Mouse (Mus musculus) T-helper 2 cell (primary cell): ENCODE results near the gene Clk4.

Source experiments
- in situ Hi-C: fragments of 300-600 bp; cut with MboI, MseI; formaldehyde crosslinking; loops from one replicate; pipeline ENCODE4 v1.15.1; 2025; ENCODE audit warnings: high pct_unique_total_duplicates

Gene Clk4

GRCm38 (mm10) chr11:51261680-51262219 is at the start of gene Clk4:
Clk4 (plus strand) TSS chr11:51261730.
- in situ Hi-C loops, result no loop called here

DNA sequence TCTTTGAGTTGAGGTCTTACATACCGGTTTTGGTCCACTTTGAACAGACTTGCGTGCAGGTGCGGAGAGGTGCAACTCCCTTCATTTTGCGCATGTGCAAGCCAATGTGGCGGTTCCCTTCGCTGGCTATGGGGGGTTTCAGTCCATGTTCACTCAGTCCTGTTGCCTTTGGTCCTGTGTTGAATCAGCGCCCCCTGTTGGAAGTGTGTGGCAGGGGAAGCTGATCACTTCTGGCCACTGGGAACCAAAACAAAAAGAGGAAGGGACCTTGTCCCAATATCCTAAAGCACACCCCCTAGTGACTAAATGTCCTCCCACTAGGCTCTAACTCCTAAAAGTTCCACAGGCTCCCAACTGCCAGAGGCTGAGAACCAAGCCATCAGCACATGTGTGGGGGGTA is 47.5 kb upstream of the Clk4 start:
- in situ Hi-C loops, result no loop called here

DNA sequence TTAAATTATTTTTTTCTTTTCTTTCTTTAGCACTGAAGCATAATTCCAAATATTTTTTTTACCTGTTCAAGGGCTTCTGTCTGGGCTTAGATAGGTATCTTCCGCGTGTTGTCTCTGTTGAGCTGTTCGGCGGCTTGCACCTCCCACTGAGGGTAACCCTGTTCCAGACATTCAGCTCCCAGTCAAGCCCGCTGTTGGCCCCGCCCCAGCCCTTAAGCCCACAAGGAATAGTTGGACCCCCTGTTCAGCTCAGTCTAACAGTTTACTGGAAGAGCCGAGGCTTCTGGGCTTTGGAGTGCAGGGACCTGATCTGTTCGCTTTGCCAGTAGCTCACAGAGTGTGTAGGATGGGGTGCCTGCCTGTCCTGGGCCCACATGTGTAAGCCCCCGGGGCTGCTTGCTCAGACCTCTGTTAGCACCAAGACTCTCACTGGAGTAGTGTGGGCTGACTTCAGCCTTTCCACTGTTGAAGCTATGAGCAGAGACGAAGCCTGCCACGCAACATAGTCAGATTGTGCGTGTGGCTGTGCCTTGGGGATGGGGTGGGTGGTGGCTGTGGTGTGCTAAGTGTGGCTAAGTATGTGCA is 42.0 kb upstream of the Clk4 start:
- in situ Hi-C loops, result no loop called here

GRCm38 (mm10) chr11:51220308-51220707 is 41.2 kb upstream of the Clk4 start, which contains the start of gene Gm12569:
Gm12569 (plus strand) TSS chr11:51220473.
- in situ Hi-C loops, result no loop called here

DNA sequence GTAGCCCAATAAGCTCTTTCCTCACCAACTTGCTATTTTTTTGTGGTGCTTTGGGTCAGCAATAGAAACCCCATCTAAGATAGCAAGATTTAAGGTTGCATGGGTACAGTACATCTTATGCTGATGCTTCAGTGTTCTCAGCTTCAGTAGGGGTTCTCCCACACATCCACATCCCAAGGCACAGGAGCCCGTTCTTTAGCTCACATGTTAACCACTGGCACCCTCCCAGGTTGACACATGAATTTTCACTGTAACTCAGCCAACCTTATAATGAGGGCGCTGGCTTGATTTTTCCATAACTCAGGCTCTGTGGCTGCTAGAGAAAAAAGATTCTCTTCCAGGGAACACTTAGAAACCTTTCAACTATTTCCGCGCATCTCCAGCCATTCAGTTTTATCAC is 34.4 kb upstream of the Clk4 start:
- in situ Hi-C loops, result no loop called here

DNA sequence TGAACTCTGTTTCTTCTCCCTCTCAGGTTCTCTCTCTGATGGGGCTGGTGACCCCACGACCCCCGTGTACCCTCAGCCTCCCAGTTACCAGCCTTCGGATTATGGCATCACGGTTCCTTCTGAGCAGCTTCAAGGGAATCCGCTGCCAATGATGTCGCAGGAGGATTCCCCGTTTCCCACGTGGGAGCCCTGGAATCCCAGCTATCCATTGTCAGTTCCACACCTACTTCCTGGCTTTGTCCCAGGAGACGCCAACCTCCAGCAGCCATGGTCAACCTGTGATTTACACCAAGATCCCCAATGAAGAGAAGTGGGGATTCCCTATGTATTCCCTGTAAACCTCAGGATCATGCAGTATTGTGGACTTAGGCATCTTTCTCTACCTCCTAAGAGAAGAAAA is 26.9 kb upstream of the Clk4 start:
- in situ Hi-C loops, result no loop called here

GRCm38 (mm10) chr11:51242897-51243296 is 18.6 kb upstream of the Clk4 start:
- in situ Hi-C loops, result no loop called here

DNA sequence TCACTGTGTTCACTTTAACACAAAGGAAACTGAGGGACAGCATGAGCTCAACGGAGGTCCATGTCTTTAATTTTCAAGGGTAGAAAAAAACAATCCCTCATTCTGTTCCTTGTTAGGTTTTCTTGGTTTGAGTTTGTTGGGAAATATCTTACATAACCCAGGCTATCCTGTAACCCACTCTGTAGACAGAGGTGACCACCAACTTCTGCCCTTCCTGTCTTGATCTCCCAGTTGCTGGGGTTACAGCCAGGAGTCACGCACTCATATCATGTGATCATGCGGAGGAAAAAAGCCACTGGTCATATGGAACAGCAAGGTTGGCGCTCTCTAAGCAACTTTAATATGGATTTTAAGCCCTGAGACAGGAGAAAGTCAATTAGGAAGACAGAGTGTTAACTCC is 4.5 kb upstream of the Clk4 start:
- in situ Hi-C loops, result no loop called here

DNA sequence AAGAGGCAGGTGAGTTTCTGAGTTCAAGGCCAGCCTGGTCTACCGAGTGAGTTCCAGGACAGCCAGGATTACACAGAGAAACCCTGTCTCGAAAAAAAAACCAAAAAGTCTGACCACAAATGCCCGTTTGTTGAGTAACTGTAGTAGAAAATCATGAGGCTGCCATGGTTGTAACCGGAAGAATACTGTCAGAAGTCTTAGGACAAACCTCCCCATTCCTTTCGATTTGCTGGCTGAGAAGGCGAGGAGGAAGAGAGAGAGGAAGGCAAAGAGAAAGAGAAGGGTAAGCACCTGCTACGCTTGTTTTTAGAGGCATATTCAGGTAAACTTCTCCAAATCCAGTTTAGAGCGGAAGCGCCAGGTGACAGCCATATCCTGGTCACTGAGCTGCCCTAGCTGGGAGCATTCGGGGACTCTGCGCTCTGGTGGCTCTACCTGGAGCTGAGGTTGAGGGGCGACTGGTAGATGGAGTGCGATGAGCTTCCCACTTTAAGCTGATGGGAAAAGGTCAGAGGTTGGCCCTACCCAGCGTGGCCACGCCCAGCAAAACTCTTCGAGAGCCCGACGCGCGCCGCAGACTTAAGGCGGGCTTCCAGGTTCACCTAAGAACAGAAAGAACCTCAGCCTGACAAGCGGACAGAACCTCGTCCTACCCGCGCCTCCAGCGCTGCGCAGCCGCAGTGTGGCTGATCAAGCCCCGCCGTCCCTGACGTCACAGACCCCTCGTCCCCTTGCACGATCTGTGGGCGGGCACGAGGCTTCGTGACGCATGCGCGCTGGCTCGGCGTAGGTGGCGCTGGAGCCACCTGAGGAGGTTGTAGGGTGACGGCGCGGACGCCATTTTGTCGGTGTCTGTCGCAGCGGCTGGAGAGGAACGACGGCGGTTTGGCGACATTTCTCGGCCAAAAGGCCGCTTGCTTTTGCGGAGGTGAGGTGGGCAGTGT is 1.1 kb downstream of the Clk4 start, which contains the start of gene BC049762:
Gene BC049762 (minus strand): TSS at position 705 of the 944 bp plus-strand sequence.
- in situ Hi-C loops, result no loop called here

GRCm38 (mm10) chr11:51263286-51263831 is 1.8 kb downstream of the Clk4 start:
- in situ Hi-C loops, result no loop called here

GRCm38 (mm10) chr11:51264352-51264751 is 2.8 kb downstream of the Clk4 start:
- in situ Hi-C loops, result no loop called here

DNA sequence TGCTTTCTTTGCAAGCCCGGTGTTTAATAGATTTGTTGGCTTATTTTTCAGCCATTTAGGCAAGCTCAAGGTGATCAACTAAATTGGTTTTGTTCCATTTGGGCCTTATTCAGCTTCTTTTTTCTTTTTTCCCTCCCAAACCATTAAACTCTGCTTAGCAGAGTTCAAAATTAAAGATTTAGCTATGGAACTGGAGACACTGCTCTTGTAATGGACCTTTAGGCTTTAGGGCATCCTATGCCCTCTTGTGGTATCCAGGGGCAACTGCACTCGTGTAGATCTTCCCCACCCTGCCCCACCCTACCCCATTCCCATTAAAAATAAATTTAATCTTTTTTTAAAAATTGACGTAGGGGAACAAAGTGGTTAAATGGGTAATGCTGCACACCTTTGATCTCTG is 3.8 kb downstream of the Clk4 start:
- in situ Hi-C loops, result no loop called here

DNA sequence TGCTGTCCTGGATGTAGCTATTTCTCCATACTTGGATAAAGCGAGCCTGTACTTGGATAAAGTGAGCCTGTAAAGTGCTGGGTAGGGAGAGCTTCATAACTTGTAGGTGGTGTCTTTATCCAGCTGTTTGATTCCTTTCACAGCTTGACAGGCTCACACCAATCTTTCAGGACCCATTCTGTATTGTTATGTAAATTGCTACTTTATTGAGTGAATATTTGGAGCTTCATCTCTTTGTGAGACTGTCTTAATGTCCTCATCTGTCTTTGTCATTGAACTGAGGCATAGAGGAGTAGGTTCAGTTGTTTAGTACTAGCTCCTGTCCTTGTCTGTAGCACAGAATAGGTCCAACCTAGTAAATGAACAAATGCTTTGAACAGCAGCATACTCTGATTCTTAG is 12.9 kb downstream of the Clk4 start:
- in situ Hi-C loops, result no loop called here

DNA sequence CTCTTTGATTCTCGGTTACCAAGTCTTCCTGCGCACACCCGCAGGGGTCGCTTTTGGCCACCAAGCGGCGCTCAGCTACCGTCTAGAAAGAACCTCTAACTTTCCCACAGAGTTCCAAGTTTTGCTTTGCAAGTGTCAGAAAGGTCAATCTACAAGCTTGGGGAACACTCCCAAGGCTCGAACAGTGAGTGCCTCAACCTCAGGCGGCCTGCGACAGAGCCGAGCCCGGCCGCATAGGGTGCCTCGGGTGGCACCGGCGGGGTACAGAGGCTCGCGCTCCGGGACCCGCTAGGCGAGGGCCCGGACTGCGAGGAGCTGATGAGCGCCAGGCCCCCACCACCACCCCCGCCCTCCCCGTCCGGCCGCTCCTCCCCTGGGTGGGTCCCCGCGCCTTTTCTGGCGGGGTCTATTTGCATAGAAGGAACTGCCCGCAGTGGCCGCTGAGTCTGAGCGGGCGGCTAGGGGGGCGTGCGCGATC is 28.1 kb downstream of the Clk4 start, which contains the start of gene Col23a1:
Gene Col23a1 (plus strand): TSS at position 357 of the 478 bp plus-strand sequence.
- in situ Hi-C loops, result loop anchor here (5.0 to 10.0 kb wide), 2 partner anchors 248 to 1705 kb away; no protein-coding TSS in a partner anchor

- in situ Hi-C loops, result loop anchor here (5.0 to 10.0 kb wide), 2 partner anchors 247 to 1706 kb away; no protein-coding TSS in a partner anchor
These were observed 28.8 kb downstream of the Clk4 start for GRCm38 (mm10) chr11:51290066-51290955.

DNA sequence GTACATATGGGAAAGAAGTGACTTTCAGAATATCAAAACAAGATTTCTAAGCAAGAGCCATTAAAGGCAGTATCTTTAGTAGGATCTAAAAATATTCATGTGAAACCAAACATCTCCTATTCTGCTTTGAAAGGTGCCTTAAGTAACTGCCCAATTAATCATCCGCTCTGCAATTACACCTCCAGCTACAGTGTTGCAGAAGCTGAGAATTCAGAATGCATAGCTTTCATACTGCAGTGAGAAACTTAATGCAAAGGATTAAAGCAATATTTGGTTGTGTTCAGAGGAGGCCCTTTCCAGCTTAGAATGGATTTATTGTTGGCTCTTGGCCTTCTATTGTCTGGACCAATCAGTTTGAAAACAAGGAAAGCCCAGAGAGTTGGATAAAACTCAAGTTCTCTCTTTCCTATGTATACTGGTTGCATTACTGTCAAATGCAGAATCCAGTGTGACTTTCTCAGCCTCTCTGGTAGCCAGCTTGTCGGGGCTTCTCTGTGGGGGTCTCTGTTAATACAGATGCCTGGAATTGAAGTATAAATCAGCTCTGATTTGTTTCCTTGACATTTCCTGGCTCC is 32.5 kb downstream of the Clk4 start:
- in situ Hi-C loops, result loop anchor here (5.0 to 10.0 kb wide), 2 partner anchors 243 to 1709 kb away; no protein-coding TSS in a partner anchor

DNA sequence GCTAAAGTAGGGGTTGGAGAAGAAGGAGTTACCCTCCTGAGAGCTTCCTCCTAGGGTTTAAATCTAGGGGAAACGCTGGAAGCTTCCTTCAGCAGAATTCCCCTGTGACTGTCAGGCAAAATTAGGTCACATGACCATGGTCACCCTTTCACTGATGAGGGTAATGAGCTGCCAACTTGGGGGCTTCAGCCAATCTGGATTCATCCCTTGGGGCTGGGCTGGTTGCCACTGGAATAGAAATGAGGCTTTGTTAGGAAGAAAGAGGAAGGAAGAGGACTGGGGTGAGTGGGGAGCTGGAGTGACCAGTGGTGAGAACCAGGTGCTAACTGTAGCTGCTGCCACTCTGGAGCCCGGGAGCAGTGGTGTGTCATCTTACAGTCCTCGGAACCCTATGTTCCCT is 34.2 kb downstream of the Clk4 start:
- in situ Hi-C loops, result loop anchor here (10.0 kb wide), 1 partner anchor 1711 kb away; no protein-coding TSS in a partner anchor

DNA sequence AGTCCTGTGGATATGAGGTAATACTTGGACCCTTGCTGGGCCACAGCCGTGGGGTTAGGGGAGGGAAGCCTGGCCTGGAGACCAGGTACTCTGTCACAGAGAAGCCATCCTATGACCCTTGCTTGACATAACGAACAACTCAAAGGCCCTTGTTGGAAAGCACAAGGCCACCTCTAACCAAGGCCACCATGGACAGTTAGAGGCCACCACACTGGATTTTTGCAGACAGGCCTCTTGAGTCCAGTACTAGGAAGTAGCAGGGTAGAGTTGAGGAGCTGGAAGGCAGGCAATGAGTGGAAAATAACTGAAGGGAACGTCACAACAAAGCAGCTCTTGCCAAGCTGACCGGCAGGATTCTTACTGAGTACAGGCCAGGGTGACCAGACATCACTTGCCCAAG is 37.2 kb downstream of the Clk4 start:
- in situ Hi-C loops, result loop anchor here (10.0 kb wide), 1 partner anchor 1714 kb away; no protein-coding TSS in a partner anchor

DNA sequence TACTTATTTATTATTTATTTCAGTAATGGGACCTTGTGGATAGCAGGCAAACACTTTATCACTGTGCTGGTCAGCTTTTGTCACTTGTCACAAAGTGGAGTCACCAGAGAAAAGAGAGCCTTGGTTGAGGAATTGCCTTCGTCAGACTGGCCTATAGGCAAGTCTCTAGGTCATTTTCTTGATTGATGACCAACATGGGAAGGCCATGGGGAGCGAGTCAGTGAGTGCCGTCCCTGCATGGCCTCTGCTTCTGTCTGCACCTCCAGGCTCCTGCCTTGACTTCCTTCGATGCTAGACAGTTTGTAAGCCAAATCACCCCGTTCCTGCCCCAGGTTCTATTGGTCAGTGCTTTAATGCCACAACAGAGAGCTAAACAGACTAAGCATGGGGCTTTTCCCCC is 40.9 kb downstream of the Clk4 start:
- in situ Hi-C loops, result no loop called here

DNA sequence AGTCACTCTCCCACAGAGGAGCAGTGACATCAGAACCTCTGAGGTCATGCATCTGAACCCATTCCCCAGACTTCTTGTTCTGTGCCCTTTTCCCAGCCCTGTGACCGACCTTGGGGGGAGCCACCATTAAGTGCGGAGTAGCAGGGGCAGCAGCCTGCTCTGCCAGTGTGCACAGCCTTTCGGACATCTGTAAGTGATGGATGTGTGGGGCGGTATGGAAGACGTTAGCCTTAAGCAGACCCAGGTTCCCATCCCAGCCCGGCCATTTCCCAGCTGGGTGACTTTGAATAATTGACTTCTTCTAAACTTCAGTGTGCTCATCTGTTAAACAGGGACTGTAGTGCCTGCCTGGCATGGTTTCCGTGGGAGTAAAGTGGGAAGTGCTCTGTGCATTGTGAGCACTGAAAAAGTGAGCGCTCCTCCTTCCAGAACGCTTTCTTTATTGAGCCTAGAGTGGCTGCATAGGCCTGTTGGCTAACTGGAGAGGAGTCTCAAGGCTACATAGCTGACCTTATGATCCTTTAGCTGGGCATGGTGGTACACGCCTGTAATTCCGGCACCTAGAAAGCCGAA is 42.5 kb downstream of the Clk4 start:
- in situ Hi-C loops, result no loop called here
